Mouse (Mus musculus) retina, postnatal 7 days (tissue): ENCODE measurements around the gene Nagpa.
"Not testable (repeated sequence)": the region's sequence is repeated elsewhere in the genome, so short reads cannot be mapped to it uniquely, and the experiment has no call there.

ENCODE experiments used
- DNase-seq: peaks from one replicate; pipeline ENCODE4 v3.0.0-alpha.2; 2012; ENCODE audit warnings: low read depth, low spot score

Nagpa gene

GRCm38 (mm10) chr16:5203668-5204433 is at the start of gene Nagpa:
Gene Nagpa (minus strand): TSS chr16:5204012.
- peak; percentile 76 for DNase-seq

DNA sequence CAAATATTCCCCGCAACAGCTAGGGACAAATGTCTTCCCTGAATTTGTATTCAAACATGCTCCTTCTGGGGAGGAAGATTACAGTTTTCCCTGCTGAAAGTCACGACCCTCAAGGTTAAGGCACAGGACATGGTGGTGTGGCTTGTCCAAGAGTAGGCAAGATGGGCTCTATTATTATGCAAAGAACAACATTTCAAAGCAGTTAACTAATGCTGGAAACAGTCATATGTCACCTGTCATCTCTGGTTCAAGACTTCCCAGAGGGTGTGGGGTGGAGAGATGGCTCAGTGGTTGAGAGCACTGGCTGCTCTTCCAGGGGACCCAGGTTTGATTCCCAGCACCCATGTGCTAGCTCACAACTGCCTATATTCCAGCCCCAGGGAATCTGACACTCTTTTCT is 48.4 kb upstream of the Nagpa start:
- DNase-seq = no peak

GRCm38 (mm10) chr16:5250891-5251290 is 47.1 kb upstream of the Nagpa start:
- DNase-seq = no peak

- no peak for DNase-seq
Measured at GRCm38 (mm10) chr16:5244411-5244810, 40.6 kb upstream of the Nagpa start.

DNA sequence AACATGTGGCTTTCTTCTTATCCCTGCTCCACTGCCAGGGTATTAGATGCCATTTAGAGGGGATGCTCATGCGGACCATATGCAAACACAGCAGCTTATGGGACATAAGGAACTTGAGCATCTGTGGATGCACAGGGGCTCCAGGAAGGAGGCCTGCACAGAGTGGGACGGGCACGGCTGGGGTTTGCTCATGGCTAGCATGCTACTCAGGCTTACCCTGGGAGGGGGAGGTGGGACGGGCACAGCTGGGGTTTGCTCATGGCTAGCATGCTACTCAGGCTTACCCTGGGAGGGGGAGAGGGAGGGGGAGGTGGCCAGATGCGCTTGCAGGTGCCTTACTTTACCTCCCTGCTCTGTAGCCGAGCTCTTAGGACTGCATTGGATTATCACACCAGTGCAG is 39.1 kb upstream of the Nagpa start:
- DNase-seq = no peak

GRCm38 (mm10) chr16:5242355-5242754 is 38.5 kb upstream of the Nagpa start:
- DNase-seq = no peak

GRCm38 (mm10) chr16:5233418-5234313 is 29.9 kb upstream of the Nagpa start, which contains the start of gene Alg1:
Gene Alg1 (plus strand): TSS chr16:5233621.
- DNase-seq = peak; percentile 84

DNA sequence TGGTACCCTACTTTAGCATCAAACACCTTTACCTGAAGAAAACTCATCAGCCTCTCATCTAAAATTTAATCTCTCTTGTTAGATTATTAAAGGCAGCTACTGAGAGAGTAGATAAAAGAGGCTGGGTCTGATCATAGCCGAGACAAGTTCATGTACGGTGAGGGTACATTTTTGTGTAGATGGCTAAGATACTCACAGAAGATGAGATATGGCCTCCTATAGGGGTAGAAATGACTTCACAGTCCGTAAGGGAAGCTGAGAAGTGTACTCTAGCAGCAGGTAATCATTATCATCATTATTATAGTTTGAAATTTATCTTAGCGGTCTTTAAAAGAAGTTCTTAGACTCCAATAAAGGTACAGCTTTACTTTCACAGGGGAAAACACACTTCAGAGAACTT is 29.2 kb upstream of the Nagpa start:
- DNase-seq = no peak

DNA sequence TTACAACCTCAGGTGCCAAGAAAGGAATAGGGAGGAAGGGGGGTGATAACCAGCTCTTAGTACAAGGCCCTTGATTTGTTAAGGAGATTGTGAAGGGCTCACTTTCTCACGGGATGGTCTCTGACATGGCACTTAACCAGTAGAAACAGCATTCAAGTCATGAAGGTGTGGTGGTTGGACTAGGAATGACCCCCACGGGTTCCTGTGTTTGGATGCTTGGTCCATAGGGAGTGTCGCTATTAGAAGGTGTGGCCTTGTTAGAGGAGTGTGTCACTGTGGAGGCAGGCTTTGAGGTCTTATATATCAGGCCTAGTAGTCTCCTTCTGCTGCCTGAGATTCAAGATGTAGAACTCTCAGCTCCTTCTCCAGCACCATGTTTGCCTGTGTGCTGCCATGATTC is 24.3 kb upstream of the Nagpa start:
- DNase-seq = not testable (repeated sequence)

DNA sequence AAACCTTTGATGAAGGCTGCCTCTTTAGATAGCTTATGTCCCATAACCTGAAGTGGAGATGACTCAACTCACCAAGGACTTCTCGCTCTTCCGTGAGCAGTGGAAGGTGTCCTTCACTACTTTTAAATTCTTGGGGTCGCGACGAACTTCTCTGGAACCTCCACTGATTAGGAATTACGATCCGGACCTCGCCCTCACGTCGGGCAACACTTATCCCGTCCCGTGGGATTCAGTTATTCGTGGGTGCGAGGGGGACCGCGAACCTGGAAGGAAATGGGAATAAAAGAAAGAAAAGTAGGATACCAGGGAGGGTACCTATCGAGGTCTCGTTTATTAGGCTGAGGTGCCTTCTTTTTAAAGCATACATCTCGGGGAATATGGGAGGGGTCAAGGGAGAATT is 23.7 kb upstream of the Nagpa start:
- DNase-seq = not testable (repeated sequence)

GRCm38 (mm10) chr16:5226534-5226933 is 22.7 kb upstream of the Nagpa start:
- DNase-seq = not testable (repeated sequence)

GRCm38 (mm10) chr16:5222140-5222539 is 18.3 kb upstream of the Nagpa start, which contains the start of gene AU021092:
Gene AU021092 (minus strand): TSS chr16:5222299.
- no peak for DNase-seq

- DNase-seq = no peak
Measured at GRCm38 (mm10) chr16:5221403-5221802, 17.6 kb upstream of the Nagpa start.

- DNase-seq = no peak
Measured at GRCm38 (mm10) chr16:5217341-5218133, 13.7 kb upstream of the Nagpa start.

GRCm38 (mm10) chr16:5216686-5217085 is 12.9 kb upstream of the Nagpa start:
- DNase-seq = no peak

GRCm38 (mm10) chr16:5214126-5214525 is 10.3 kb upstream of the Nagpa start:
- no peak for DNase-seq

DNA sequence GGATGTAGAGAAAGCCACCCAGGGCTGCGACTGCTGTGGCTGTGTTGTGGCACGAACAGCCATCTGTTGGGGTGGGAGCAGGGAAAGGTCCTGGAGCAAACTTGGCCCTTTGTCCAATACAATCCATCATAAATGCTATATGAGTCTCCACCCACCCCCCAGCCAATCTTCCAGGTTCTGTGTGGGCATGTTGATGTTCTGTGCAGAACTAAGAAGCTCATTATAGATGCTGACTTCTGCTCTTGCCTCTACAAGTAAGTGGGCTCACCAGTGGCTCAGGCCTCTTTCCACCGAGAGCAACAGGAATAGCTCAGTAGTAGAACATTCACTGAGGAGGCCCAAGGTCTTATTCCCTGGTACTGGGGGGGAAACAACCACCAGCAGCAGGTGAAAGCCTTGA is 8.3 kb upstream of the Nagpa start:
- DNase-seq = no peak

- no peak for DNase-seq
Measured at GRCm38 (mm10) chr16:5210365-5210764, 6.6 kb upstream of the Nagpa start.

DNA sequence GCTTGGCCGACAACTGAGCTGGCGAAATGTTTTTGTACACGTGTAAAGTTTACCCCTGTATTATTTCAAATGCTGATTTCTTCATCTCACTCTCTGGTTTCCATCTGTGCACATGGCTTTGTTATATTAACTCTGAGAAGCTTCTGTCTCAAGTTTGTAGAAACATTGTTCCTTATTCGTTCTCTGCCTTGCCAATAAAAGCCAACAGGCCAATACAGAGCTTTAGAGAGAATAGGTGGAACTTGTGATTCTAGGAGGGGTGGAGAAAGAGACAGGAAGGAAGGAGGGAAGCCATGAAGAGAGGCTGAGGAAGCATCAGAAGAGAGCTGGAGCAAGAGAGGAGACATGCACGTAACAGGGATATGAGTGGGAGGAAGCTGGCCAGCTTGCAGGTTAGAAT is 2.2 kb upstream of the Nagpa start:
- no peak for DNase-seq

- no peak for DNase-seq
Measured at GRCm38 (mm10) chr16:5205431-5205970, 1.7 kb upstream of the Nagpa start.

DNA sequence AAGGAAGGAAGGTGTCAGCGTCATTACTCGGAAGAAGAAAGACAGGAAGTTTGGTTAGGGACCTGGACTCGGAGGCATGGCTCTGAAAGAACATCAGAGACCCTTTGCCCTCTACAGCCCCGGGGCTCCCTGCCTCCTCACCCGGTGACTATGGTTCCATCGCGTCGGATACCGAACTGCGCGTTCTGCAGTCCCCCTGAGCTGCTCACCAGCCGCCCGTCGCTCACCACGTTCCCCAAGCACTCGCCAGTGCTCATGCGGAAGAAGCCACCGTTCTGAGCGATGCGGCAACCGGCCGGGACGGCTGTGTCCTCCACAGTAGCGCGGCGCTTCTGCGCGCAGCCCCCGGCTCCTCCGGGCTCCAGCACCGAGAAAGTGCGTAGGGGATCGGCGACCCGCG is 612 bp downstream of the Nagpa start:
- no peak for DNase-seq

- DNase-seq = no peak
Measured at GRCm38 (mm10) chr16:5202681-5203080, 1.1 kb downstream of the Nagpa start.
